ENCODE assay signal across 14 mouse cellular contexts in the genomic region with DNA sequence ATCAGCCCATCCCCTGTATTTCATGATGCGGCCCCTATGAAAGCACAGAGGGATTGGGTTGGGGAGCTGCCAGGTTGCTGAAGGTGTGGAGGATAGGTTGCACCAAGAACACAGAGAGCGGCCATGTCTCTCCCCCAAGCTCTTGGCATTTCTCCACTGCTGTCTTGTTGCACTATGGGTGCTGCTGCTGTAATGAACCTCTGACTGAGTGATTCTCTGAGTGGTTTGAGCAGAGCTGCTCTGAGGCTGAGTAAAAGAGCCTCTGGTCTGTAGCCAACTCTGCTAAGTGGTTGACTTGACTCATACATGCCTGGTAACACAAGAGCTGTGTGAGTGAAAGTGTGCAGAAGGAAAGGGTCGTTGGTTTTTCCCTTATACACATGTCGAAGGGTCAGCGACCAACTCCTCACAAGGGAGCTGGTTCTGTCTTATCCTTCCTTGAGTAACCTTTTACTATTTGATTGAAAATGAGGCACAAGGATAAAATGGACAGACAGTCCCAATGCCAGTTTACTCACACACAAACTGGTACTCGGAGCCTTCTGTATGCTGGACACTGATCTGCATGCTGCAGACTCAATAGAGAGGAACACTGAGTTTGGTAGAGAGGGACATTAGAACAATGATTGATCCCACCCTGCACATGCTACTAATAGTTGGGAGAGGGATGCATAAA. TPM values are rescaled to one million over a fixed set of nuclear protein-coding genes. Genes with fewer than 3 reads are reported as not detected.
DNase-seq lines count a peak whose midpoint lies in the region; ATAC-seq and TF ChIP-seq lines count a peak whose summit lies in the region.
"Not testable (repeated sequence)": the region's sequence is repeated elsewhere in the genome, so short reads cannot be mapped to it uniquely, and the experiment has no call there.
"Had no signal": no experiment of that assay in that cellular context is flagged by ENCODE, and none has a peak within 500 bp of the region (broad histone marks: within the 10 kb centered on the region; RNA-seq: fewer than 3 reads in every experiment).

No protein-coding gene starts in this region.

- H3K4me3 ChIP-seq in bone marrow macrophage, adult 2 months (ENCODE audit: insufficient read depth, low read length); embryonic fibroblast, embryonic 13.5 days (ENCODE audit: insufficient read depth, low read length); heart, embryonic 16.5 days (ENCODE audit: low read length); lung, embryonic 16.5 days (ENCODE audit: low read length): not testable (repeated sequence)
- peak overlapping the region; percentile 4 for H3K4me3 ChIP-seq in stomach, embryonic 16.5 days (replicated peaks; ENCODE audit: low read length)

- not testable (repeated sequence) for H3K9me3 ChIP-seq in heart, embryonic 16.5 days (replicated peaks; ENCODE audit: control insufficient read depth, low read length); lung, embryonic 16.5 days (ENCODE audit: control insufficient read depth, low read length); stomach, embryonic 16.5 days (replicated peaks; ENCODE audit: control insufficient read depth, low read length)

- H3K27ac ChIP-seq in bone marrow macrophage, adult 2 months (ENCODE audit: insufficient read depth, low read depth, low read length) = peak overlapping the region; percentile 27; the same call in 1 of the 2 replicates
- peak overlapping the region; percentile 14 for H3K27ac ChIP-seq in embryonic fibroblast, embryonic 13.5 days (ENCODE audit: insufficient read depth, low read length)
- not testable (repeated sequence) for H3K27ac ChIP-seq in heart, embryonic 16.5 days (ENCODE audit: low read length); lung, embryonic 16.5 days (ENCODE audit: low read length); stomach, embryonic 16.5 days (ENCODE audit: low read length)

- not testable (repeated sequence) for H3K27me3 ChIP-seq in heart, embryonic 16.5 days (ENCODE audit: control insufficient read depth, insufficient read depth, low read length); lung, embryonic 16.5 days (ENCODE audit: control insufficient read depth, insufficient read depth, low read depth, low read length); stomach, embryonic 16.5 days (ENCODE audit: control insufficient read depth, insufficient read depth, low read length)

- TF ChIP-seq CTCF in bone marrow macrophage, adult 2 months (IDR thresholded peaks at IDR 0.05; ENCODE audit: low read depth, low read length); embryonic fibroblast, embryonic 13.5 days (IDR thresholded peaks at IDR 0.05; ENCODE audit: borderline replicate concordance, insufficient read depth, low read length): not testable (repeated sequence)

- DNase-seq in 3T3-L1 (ENCODE audit: low read depth, low spot score) (peak; percentile 64), NIH3T3 (ENCODE audit: low read depth) (peak; percentile 86)
- DNase-seq in lung, postnatal 36 days = peak; percentile 51

- not testable (repeated sequence) for H3K36me3 ChIP-seq in heart, embryonic 16.5 days (ENCODE audit: control insufficient read depth, insufficient read depth); lung, embryonic 16.5 days (ENCODE audit: control insufficient read depth, insufficient read depth, low read length); stomach, embryonic 16.5 days (ENCODE audit: control insufficient read depth, insufficient read depth, low read length)

- WGBS in heart, embryonic 16.5 days = 72% methylated on average over 5 of the region's 6 CpGs
- 70% methylated on average over 5 of the region's 6 CpGs for WGBS in lung, embryonic 16.5 days
- 73% methylated on average over 5 of the region's 6 CpGs for WGBS in stomach, embryonic 16.5 days

- H3K4me2 ChIP-seq in heart, embryonic 16.5 days (ENCODE audit: low read depth, low read length); lung, embryonic 16.5 days (ENCODE audit: low read depth, low read length): not testable (repeated sequence)
- peak overlapping the region; percentile 20; the same call in 1 of the 2 replicates for H3K4me2 ChIP-seq in stomach, embryonic 16.5 days (ENCODE audit: low read depth, low read length)

- not testable (repeated sequence) for H3K9ac ChIP-seq in heart, embryonic 16.5 days (ENCODE audit: low read length); lung, embryonic 16.5 days (ENCODE audit: low read length); stomach, embryonic 16.5 days (ENCODE audit: low read length)

- TF ChIP-seq POLR2A in bone marrow macrophage, adult 2 months (IDR thresholded peaks at IDR 0.05; ENCODE audit: borderline replicate concordance, low read depth, low read length); embryonic fibroblast, embryonic 13.5 days (IDR thresholded peaks at IDR 0.05; ENCODE audit: low read depth, low read length): not testable (repeated sequence)

- peaks cover 39% of the 10 kb centered on the region for H3K4me1 ChIP-seq in bone marrow macrophage, adult 2 months (ENCODE audit: control insufficient read depth, insufficient read depth, low read length)
- H3K4me1 ChIP-seq in embryonic fibroblast, embryonic 13.5 days (ENCODE audit: control insufficient read depth, insufficient read depth, low read length); heart, embryonic 16.5 days (ENCODE audit: control insufficient read depth, insufficient read depth, low read length); lung, embryonic 16.5 days (replicated peaks; ENCODE audit: control insufficient read depth, insufficient read depth, low read length); stomach, embryonic 16.5 days (ENCODE audit: control insufficient read depth, insufficient read depth, low read length): not testable (repeated sequence)

- ATAC-seq in heart, embryonic 16.5 days (replicated peaks; ENCODE audit: extremely low read depth, insufficient read depth, low FRiP score) = 0 out of 2 replicates have a peak, but pooled peaks have one; percentile 52
- peak; percentile 72; the same call in 1 of the 2 replicates for ATAC-seq in lung, embryonic 16.5 days (ENCODE audit: low read depth)
- ATAC-seq in stomach, embryonic 16.5 days (ENCODE audit: insufficient read depth, low FRiP score) = not testable (repeated sequence)

RNA-seq across cellular contexts. Expression of a gene that starts 0.8 kb away (rescaled TPM):
- polyA plus RNA-seq in bone marrow macrophage, adult 2 months (2012; ENCODE audit: insufficient read depth, insufficient read length, missing spikeins) = 34.0 and 62.4 TPM in 2 replicates
- 16.4 and 20.8 TPM in 2 replicates for polyA plus RNA-seq in embryonic fibroblast, embryonic 13.5 days (2011; ENCODE audit: insufficient read length, low read depth, missing spikeins)
- 0.71 and 0.83 TPM in 2 replicates for polyA plus RNA-seq in heart, embryonic 16.5 days (2015; fragmentation: Nextera tagmentation; extraction: Ambion mirVana)
- 3.7 and 3.9 TPM in 2 replicates for polyA plus RNA-seq in lung, embryonic 16.5 days (2015; fragmentation: Nextera tagmentation; extraction: Ambion mirVana)
- 35.4 and 45.7 TPM in 2 replicates for polyA plus RNA-seq in stomach, embryonic 16.5 days (2015; fragmentation: Nextera tagmentation; extraction: Ambion mirVana)

RNA-seq across cellular contexts. Expression of a gene that starts 30.4 kb away (rescaled TPM):
- polyA plus RNA-seq in bone marrow macrophage, adult 2 months (2012; ENCODE audit: insufficient read depth, insufficient read length, missing spikeins) = 35.1 and 38.1 TPM in 2 replicates
- polyA plus RNA-seq in embryonic fibroblast, embryonic 13.5 days (2011; ENCODE audit: insufficient read length, low read depth, missing spikeins) = 0.39 TPM in 1 of 2 replicates, not detected in the other
- not detected in 2 replicates for polyA plus RNA-seq in heart, embryonic 16.5 days (2015; fragmentation: Nextera tagmentation; extraction: Ambion mirVana)
- not detected in 2 replicates for polyA plus RNA-seq in lung, embryonic 16.5 days (2015; fragmentation: Nextera tagmentation; extraction: Ambion mirVana)
- polyA plus RNA-seq in stomach, embryonic 16.5 days (2015; fragmentation: Nextera tagmentation; extraction: Ambion mirVana) = 0.10 TPM in 1 of 2 replicates, not detected in the other
- polyA plus RNA-seq: cerebellum, adult 2 months; embryonic facial prominence, embryonic 10.5 days; forebrain, embryonic 12.5 days; heart, embryonic 13.5 days; hindbrain, embryonic 13.5 days; intestine, embryonic 15.5 days had no signal

RNA-seq across cellular contexts. Expression of a gene that starts 32.3 kb away (rescaled TPM):
- 23.8 and 25.2 TPM in 2 replicates for polyA plus RNA-seq in bone marrow macrophage, adult 2 months (2012; ENCODE audit: insufficient read depth, insufficient read length, missing spikeins)
- 0.58 and 1.8 TPM in 2 replicates for polyA plus RNA-seq in embryonic fibroblast, embryonic 13.5 days (2011; ENCODE audit: insufficient read length, low read depth, missing spikeins)
- 0.11 and 0.29 TPM in 2 replicates for polyA plus RNA-seq in heart, embryonic 16.5 days (2015; fragmentation: Nextera tagmentation; extraction: Ambion mirVana)
- 0.43 and 0.94 TPM in 2 replicates for polyA plus RNA-seq in lung, embryonic 16.5 days (2015; fragmentation: Nextera tagmentation; extraction: Ambion mirVana)
- polyA plus RNA-seq in stomach, embryonic 16.5 days (2015; fragmentation: Nextera tagmentation; extraction: Ambion mirVana) = 4.2 and 5.7 TPM in 2 replicates
- polyA plus RNA-seq: cerebellum, adult 2 months; embryonic facial prominence, embryonic 10.5 days; heart, embryonic 13.5 days had no signal

RNA-seq across cellular contexts. Expression of a gene that starts 40.5 kb away (rescaled TPM):
- polyA plus RNA-seq in bone marrow macrophage, adult 2 months (2012; ENCODE audit: insufficient read depth, insufficient read length, missing spikeins) = 130 and 184 TPM in 2 replicates
- 8.0 and 11.2 TPM in 2 replicates for polyA plus RNA-seq in embryonic fibroblast, embryonic 13.5 days (2011; ENCODE audit: insufficient read length, low read depth, missing spikeins)
- 1.1 and 2.3 TPM in 2 replicates for polyA plus RNA-seq in heart, embryonic 16.5 days (2015; fragmentation: Nextera tagmentation; extraction: Ambion mirVana)
- polyA plus RNA-seq in lung, embryonic 16.5 days (2015; fragmentation: Nextera tagmentation; extraction: Ambion mirVana) = 2.3 TPM in 2 replicates
- 13.4 and 15.8 TPM in 2 replicates for polyA plus RNA-seq in stomach, embryonic 16.5 days (2015; fragmentation: Nextera tagmentation; extraction: Ambion mirVana)

RNA-seq across cellular contexts. Expression of a gene that starts 47.8 kb away (rescaled TPM):
- polyA plus RNA-seq in bone marrow macrophage, adult 2 months (2012; ENCODE audit: insufficient read depth, insufficient read length, missing spikeins) = 8.3 TPM in 1 of 2 replicates, not detected in the other
- polyA plus RNA-seq in embryonic fibroblast, embryonic 13.5 days (2011; ENCODE audit: insufficient read length, low read depth, missing spikeins) = not detected in 2 replicates
- polyA plus RNA-seq in heart, embryonic 16.5 days (2015; fragmentation: Nextera tagmentation; extraction: Ambion mirVana) = not detected in 2 replicates
- not detected in 2 replicates for polyA plus RNA-seq in lung, embryonic 16.5 days (2015; fragmentation: Nextera tagmentation; extraction: Ambion mirVana)
- polyA plus RNA-seq in stomach, embryonic 16.5 days (2015; fragmentation: Nextera tagmentation; extraction: Ambion mirVana) = not detected in 2 replicates
- polyA plus RNA-seq: cerebellum, adult 2 months; embryonic facial prominence, embryonic 10.5 days; forebrain, embryonic 12.5 days; heart, embryonic 13.5 days; hindbrain, embryonic 13.5 days; intestine, embryonic 15.5 days had no signal

Comparison
In these comparisons a context has a peak if more than half of its experiments do, and no peak if none do; other contexts are left out.
1. RNA of a gene that starts 30.4 kb away (polyA plus RNA-seq): 35.1 to 38.1 TPM in bone marrow macrophage, adult 2 months; 0.39 TPM in embryonic fibroblast, embryonic 13.5 days, 0.10 TPM in stomach, embryonic 16.5 days, not detected in heart, embryonic 16.5 days and not detected in lung, embryonic 16.5 days; every median in the first group is over 10 times any median in the second.
2. Peak in every context shown above with its lines, with median percentiles within 50 percentile points of each other: DNase-seq.